Mouse (Mus musculus) adrenal gland, postnatal 25 days (tissue): Measurements from ENCODE around the gene Dbndd2. TPM values are rescaled to one million over a fixed set of nuclear protein-coding genes. Genes with fewer than 3 reads are reported as not detected.

Experiments used
- DNase-seq: peaks from one replicate; pipeline ENCODE4 v3.0.0; 2021; ENCODE audit warnings: mixed read lengths
- total RNA-seq: library from RNA; stranded (reverse); gene quantifications from 2 replicates; pipeline ENCODE4 v1.2.3, GENCODE M21; 2021

Dbndd2 gene
- total RNA-seq, 1 experiment from 2014 or later, result 6.3 TPM

DNA sequence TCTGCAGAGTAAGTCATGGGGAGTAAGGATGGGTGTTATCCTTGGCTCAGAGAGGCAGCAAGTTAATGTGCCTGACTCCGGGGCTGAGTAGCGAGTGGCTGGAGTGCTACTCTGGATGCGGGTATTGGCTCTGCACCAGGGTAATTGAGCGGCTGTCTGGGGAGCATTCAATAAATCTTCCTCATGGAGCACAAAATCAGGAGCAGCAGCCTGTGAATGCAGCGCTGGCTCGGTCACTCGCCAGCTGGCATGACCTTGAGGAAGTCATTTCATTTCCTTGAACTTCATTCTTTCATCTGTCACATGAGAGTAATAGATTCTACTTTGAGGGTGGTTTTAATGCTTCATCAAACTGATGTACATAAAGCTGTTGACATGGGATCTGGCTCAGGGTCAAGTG lies 14.6 kb downstream of the Dbndd2 start:
- DNase-seq, result peak; percentile 76

DNA sequence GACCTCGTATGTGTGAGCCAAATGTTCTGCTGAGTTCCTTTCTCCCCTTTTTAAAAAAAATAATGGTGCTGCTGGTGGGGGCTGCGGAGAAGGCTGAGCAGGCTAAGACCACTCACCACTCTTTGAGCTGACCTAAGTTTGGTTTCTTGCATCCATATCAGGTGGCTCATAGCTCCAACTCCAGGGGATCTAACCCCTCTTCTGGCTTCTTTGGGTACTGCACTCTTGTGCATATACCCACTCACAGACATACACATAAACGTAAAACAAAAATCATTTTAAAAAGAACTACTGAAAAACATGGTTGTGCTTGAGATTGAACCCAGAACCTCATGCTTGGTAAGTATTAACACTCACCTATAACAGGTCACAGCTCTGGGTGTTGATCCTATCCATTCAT lies 19.0 kb downstream of the Dbndd2 start:
- no peak for DNase-seq

DNA sequence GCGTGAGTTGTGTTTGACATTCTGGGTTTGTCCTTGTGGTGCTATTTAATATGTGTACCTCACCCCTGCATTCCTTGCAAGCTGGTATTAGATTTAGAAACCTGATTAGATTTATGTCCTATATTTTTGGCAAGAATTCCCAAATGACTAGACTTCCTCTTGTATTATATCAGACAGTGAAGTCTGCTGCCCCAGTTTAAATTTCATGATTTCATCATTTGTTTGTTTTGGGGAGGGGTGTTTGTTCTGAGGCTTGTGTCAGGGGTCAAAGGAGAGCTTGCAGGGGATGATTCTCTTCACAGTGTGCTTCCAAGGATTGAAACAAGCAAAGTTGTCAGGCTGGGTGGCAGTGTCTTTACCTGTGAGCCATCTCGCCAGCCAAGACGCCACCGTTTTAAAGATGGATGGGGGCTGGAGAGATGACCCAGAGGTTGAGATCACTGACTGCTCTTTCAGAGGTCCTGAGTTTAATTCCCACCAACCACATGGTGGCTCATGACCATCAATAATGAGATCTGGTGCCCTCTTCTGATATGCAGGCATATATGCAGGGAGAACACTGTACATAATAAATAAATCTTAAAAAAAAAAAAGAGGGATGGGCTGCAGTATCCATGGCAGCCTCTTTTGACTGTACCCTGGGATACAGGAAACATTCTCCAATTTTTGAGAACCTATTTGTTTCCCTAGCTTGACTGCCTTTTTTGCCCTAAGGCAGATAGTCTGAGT lies 19.9 kb downstream of the Dbndd2 start:
- no peak for DNase-seq

DNA sequence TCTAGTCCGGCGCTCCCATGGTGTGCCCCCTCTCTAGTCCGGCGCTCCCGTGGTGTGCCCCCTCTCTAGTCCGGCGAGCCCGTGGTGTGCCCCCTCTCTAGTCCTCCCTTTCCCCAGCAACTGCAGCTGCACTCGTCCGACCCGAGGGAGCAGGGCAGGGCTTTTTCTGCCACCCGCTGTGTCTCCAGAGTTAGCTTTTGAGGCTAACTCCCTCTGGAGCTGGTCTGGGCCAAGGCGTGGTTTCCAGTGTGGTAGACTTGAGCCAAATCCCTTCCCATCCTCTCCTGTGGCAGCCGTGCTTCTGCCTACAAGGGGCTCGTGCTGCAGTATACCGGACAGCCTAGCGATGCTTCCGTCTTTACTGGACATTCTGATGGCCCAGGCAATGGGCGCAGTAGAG lies 21.9 kb downstream of the Dbndd2 start:
- no peak for DNase-seq

DNA sequence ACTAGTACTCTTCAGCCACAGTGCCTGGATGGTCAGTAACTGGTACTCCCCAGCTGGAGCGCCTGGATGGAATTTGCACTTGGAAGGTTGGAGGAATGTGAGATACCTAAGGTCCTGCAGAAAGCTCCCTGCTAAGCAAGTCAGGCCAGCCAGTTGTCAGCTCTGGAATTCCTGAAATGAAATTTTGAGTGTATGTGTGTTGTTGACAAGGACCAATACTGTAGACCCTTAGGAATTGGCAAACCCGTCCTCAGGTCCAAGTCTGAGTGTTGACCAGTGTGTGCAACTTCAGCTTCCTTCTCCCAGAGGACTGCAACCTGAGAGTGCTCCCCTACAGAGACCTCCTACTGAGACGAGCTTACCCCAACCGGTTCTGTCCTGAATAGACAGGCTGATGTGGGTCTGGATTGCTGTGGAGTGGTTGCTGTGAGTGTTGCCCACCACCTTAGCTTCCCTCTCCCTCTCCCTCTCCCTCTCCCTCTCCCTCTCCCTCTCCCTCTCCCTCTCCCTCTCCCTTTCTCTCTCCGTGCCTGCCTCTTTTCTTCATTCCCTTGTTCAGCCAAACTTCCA lies 24.8 kb downstream of the Dbndd2 start:
- DNase-seq, result no peak

DNA sequence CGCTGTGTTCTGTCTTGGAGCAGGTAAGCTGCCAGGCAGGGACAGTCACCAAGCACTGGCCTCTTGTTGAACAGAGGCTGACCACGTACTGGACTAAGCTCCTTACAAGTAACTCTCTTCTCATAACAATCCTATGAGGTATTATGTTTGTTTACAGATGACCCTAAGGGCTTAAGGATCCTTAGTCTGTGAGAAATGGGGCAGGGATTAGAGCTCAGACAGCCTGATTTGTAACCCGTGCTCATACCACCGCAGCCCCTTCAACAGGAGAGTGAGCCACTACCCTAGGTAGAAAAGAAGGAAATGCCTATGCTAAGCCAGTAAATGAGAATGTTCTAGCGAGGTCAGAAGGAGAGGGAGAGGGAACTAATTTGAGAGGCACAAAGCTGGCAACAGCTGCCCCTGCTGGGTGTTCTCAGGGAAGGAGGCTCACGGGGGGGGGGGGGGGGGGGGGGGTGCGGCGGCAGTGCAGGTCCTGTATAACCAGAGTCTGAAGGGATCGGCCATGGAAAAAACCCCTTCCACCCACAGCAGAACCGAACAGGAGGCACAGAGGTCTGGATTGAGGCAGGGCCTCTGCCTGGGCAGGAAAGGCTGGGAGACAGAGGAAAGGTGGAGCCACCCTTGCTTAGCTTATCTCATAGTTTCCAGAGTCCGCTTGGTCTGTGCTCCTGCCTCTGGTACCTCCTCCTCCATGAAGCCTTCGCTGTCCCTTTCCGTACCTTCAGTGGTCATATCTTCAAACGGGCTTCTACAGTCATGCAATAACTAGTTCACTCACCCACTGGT lies 26.4 kb downstream of the Dbndd2 start:
- no peak for DNase-seq

DNA sequence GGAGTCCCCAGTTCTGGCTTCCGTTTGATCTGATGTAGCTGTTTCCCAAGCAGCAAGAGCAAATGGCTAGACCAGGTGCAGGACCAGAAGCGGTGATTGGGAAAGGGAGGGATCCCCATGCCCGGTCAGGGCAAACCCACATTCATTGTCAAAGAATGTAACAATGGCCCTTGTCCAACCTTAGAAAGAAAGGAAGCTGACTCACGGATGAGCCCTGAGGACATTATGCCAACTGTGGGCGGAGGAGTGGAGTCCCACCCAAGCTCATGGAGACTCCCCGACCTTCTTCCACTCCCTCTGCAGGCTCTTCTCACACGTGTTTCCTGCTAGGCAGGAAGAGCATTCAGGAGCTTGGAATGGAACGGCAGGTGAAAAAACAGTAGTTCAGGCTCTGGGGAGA lies 27.5 kb downstream of the Dbndd2 start:
- peak; percentile 39 for DNase-seq

DNA sequence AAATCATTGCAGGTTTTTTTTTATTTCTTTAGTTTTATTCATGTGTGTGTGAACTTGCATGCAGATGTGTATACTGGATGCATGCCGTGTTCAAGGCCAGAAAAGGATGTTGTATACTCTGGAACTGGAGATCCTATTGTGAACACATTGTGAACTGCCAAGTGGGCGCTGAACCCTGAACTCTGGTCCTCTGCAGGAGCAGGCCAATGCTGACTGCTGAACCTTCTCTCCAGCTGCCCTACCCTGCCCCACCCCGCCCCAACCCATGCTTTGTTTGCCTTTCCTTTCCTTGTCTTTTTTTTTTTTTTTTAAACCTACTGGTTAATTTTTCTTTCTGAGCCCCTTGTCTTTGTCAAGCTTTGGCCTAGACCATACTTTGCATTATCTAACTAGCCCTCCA lies 29.0 kb downstream of the Dbndd2 start:
- no peak for DNase-seq

DNA sequence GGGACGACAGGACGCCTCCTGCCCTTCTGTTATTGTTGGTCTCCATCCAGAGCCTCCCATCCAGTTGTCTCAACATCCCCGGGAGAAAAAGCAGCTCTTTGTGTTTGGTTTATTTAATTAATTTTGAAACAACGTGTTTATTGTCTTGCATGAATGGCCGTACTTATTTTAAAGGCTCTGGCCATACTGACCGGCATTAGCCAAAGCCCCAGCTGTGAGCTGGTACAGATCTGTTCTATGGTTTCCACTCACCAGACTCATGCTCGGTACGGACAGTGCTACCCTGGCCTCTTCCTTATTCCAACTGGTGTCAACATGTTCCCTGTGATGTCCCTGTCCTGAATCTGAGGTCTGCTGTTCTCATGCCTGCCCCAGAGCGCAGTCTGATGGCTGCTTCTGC lies 30.0 kb downstream of the Dbndd2 start:
- DNase-seq, result no peak

DNA sequence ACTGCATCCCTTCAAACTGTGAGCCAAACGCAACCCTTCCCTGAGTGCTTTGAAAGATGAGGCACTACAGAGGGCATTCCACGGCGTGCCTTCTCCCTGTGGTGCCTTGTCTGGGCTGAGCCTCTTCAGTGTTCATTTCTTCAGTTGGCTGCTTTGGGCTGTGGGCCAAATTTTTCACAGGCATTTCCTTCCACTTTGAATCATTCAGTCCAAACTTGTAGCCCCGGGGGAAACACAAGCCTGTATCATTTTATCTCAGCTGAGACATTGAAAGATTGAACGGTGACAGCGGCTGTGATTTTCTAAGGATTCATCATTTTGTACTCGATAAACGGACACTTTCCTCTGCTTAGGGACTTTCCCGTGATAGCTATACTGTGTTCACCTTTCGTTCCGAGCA lies 30.7 kb downstream of the Dbndd2 start:
- DNase-seq, result no peak

DNA sequence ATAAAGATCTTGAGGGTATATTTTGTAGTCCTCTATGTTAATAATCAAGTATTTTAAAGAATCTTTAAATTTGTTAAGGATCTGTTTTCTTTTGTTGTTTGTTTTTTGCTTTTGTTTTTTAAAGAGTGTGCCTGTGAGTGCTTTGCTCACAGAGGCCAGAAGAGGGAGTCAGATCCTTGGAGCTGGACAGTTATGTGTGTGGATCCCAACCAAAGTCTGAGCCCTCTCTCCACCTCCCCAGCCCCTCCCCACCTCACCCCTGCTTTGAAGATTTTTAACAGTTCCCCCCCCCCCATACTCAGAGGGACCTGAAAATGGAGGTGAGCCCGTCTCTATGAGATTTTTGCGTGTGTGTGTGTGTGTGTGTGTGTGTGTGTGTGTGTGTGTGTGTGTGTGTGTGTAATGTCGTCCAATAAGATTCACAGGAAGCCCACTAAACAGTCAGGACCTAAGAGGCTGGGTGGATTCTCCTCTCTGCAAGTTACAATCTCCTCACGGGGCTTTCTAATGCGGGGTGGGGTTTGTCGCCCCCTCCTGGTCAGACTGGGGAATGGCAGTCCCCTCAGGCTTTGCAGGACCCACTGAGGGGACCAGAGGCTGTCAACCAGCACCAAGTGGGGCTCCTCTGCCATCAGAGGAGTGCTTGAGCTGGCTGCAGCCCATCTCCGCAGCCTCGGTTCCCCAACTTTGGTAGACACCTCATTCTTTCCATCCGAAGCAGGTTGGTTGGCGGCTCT lies 31.7 kb downstream of the Dbndd2 start:
- DNase-seq, result peak; percentile 68

DNA sequence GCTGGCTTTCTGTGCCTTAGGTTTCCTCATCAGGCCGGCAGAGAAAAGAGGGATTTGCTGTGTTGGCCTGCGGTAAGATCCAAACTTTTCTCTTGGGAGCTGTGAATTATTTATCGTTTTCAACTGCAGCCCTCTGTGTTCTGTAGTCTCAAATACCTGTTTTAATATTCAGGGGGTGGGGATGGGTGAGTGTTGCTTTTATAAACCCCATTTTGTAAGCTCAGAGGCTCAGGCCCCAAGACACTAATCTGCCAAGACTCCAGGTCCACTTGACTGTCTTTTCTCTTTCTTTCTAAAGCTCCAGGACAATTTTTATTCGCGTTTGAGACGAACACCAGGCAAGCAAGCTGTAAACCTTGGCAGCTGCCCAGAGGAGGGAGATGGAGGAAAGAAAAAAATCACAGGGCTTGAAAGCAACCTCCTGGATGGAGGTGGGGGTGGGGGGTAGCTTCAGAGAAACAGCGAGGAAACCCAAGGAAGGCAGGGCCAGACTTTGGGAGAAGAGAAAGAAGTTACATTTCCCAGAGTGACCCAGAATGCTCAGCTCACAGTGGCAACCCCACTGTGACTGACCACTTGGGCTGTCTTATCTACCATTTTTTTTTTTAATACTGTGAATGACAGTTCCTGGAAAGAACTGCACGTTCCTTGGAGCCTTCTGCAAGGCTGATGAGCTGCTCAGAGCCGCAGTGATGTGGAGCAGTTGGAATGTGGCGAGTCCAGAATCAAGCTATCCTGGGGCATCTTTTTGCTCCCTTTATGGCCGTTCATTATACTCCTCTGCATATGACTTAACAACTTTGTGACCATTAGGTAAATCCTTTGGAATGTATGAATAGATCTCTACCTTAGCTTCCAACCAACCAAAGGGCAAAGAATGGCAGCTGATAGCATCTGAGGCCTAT lies 32.6 kb downstream of the Dbndd2 start:
- DNase-seq, result no peak

DNA sequence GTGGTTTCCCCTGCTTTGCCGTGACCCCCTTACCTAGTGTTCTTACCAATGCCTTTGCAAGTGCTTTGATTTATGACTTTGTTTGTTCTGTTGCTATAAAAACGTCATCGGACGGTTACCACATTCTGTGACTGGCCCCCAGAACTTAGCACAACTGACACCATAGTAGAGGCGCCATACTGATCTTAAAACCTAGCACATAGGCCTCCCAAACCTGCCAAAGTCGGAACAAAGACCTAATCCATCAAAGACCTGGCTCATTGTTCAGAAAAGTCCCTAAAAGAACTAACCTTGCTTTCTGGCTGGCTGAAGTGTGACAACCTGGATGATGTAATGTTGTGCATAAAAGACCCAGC lies 33.2 kb downstream of the Dbndd2 start:
- no peak for DNase-seq

DNA sequence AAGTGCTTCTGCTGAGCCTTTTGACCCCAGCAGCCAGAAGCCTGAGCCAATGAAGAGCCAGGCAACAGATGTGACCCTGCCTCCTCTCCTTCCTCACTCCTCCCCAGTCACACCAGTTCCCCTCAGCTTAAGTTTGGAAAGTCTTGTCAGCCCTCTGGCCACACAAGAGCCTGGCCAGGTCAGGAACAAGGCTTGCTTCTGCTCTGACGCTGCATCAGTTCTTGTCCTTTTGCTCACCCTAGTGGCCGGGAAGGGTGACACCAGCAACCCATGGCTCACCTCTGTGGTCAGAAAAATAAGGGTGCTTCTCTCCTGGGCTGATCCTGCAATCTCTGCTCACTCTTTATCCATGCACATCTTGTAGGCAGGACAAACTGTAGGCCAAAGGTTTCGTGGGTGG lies 34.9 kb downstream of the Dbndd2 start:
- DNase-seq, result peak; percentile 60

DNA sequence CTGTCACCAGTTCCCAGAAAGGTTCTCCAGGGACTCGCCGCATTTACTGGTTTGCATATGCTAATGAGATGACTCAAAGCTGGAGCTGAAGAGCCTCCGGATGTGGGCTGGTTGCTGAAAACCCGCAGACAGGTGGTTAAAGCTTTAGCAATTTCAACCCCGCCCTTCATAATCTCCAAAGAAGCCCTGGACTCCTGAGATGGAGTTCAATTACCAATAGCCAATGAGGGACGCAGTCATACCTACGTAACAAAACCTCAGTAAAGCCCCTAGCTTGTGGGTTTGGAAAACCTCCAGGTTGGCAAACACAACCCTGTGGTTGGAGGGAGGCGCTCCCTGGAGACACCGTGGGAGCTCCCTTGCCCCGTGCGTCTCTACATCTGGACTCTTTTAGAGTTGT lies 35.9 kb downstream of the Dbndd2 start:
- no peak for DNase-seq

DNA sequence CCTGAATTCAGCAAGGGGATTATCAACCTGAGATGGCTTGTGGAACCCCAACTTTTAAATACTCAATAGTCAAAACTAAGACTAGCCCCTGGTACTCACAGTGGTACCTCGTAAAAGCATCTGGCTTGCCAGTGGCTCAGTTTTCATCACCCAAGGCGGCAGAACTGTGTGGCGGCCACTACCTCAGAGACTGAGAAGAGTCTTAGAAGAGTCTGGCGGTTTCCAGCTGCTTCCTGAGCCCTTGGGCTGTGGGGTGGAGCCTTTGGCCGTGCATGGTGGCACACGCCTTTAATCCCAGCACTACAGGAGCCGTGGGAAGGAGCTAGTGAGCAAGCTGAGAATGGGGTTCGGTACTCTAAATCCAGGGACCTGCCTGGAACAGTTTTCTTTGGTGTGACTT lies 36.4 kb downstream of the Dbndd2 start:
- DNase-seq, result no peak

DNA sequence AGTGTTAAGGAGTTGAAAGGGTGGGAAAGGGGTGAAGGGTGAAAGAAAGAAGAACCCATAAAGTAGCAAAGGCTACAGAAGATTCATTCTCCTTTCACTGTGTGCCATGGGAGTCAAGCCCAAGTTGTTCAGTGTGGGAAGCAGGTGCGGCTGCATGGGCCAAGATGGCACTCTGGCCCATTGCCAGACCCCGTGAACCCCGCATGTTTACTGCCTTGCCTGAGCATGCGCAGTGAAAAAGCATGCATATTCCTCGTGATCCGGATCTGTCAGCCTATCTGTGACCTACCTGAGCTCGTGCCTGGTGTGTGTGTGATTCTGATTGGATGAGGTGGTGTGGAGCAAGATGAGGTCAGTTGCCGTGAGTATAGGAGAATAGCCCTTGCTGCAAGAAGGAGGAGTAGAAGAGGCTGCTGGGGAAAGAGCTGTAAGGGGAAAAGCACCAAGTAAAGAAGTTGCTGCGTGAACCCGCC lies 37.4 kb downstream of the Dbndd2 start:
- no peak for DNase-seq

DNA sequence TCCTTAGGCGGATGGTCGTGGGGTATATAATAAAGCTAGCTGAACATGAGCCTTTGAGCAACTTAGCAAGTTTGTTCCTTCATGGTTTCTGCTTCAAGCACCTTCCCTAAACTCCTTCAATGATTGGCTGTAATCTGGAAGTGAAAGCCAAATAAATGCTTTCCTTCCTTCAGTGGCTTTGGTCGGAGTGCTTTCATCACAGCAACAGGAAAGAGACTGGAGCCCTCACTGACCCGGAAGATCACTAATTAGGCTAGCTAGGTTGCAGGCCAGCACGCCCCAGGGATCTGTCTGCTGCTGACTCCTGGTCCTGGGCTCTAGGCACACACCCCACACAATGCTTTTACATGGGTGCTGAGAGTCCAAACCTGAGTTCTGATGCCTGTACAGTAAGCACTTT lies 42.7 kb downstream of the Dbndd2 start:
- no peak for DNase-seq

DNA sequence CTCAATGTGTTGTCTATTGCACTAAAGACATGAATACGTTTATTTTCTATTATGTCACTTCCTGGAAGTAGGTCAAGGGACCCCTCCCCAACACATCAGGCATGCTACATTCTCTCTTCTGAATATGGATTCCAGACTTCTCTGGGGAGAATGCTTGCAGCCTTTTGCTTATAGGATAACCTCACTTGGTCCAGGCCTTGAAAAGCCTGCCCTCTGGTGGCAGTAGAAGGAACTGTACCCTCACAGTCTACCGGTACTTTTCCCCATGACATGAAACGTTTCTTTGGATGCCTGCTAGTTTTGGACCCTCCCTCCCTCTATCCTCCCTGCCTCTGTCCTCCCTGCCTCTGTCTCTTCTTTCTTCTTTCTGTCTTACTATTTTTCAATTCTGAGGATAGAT lies 45.3 kb downstream of the Dbndd2 start:
- peak; percentile 65 for DNase-seq

DNA sequence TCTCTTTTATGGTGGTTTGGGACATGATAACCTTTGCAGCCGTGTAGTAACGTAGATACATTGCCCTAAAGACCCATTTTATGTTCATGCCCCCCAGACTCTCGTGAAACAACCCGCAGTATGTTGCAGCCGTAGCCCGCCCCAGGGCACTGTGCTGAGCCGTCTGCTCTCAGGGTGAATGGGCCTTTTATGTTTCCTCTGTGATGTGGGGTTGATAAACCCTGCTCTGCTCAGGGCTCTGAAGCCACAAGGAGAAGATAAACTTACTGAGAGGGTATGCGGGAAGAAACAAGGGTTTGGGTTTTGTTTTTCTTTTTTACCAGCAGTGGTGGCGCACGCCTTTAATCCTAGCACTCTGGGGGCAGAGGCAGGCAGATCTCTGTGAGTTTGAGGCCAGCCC lies 48.4 kb downstream of the Dbndd2 start:
- no peak for DNase-seq

DNA sequence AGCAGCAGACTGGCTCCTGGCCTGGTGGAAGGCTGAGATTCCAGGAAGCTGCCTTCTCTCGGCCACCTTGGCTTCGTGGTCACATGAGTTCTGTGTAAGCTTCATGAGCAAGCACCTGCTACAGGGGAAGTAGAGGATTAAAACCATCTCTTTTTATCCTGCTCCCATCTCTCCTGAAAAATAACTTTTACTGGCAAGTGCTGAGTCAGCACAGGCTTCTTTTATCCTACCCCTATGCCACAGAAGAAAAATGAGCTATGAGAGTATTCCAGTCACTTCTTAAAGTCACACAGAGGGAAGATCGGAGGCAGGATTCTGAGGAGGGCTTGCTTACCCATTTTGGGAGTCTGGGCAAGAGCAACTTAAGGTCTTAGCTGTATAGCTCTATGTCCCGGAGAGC lies 51.1 kb downstream of the Dbndd2 start:
- no peak for DNase-seq
